Mouse (Mus musculus) intestine, embryonic 16.5 days (tissue): ENCODE results near the gene Gal. TPM values are rescaled to one million over a fixed set of nuclear protein-coding genes. Genes with fewer than 3 reads are reported as not detected.

ENCODE experiments used
- ATAC-seq: fragments of 200-750 bp; cut with Nextera tagmentation; 2 replicates; pipeline ENCODE4 v1.8.0; 2017; ENCODE audit warnings: moderate TSS enrichment, moderate library complexity
- H3K27ac ChIP-seq: fragments of 300-500 bp; sonication (generic); 2 replicates; pipeline ENCODE4 v1.5.1; 2014; ENCODE audit warnings: mild to moderate bottlenecking, low read length
- H3K27me3 ChIP-seq: fragments of 300-500 bp; sonication (generic); replicated peaks from 2 replicates; pipeline ENCODE4 v1.6.1; 2014; ENCODE audit warnings: low read length, control low read depth, mixed read lengths; ENCODE audit not compliant: control insufficient read depth, insufficient read depth
- H3K36me3 ChIP-seq: fragments of 300-500 bp; sonication (generic); 2 replicates; pipeline ENCODE4 v1.6.1; 2014; ENCODE audit warnings: low read length, control low read depth; ENCODE audit not compliant: control insufficient read depth, insufficient read depth
- H3K4me1 ChIP-seq: fragments of 300-500 bp; sonication (generic); 2 replicates; pipeline ENCODE4 v1.6.1; 2014; ENCODE audit warnings: low read length, control low read depth, mixed read lengths; ENCODE audit not compliant: control insufficient read depth, insufficient read depth
- H3K4me2 ChIP-seq: fragments of 300-500 bp; sonication (generic); 2 replicates; pipeline ENCODE4 v1.6.1; 2014; ENCODE audit warnings: low read depth, low read length, control low read depth
- H3K4me3 ChIP-seq: fragments of 300-500 bp; sonication (generic); 2 replicates; pipeline ENCODE4 v1.5.1; 2014; ENCODE audit warnings: mild to moderate bottlenecking, low read length
- H3K9ac ChIP-seq: fragments of 300-500 bp; sonication (generic); 2 replicates; pipeline ENCODE4 v1.6.1; 2014; ENCODE audit warnings: low read depth, low read length
- H3K9me3 ChIP-seq: fragments of 300-500 bp; sonication (generic); 2 replicates; pipeline ENCODE4 v1.6.1; 2016; ENCODE audit warnings: low read length, control low read depth; ENCODE audit not compliant: control insufficient read depth
- WGBS: fragments of 180-500 bp; shearing (Covaris S2); extraction: QIAGEN DNeasy Blood & Tissue Kit; methylation state at CpG from one replicate; pipeline ENCODE4 v1.1.7; 2014; 5-methylcytosine and 5-hydroxymethylcytosine counted together
- polyA plus RNA-seq: library from polyadenylated mRNA; unstranded; fragments of >200 nt; fragmentation: Nextera tagmentation; extraction: Ambion mirVana; gene quantifications from 2 replicates; pipeline ENCODE4 v1.2.1, GENCODE M21; 2015

The Gal gene
- polyA plus RNA-seq, 1 experiment from 2014 or later, result 16.7 TPM

DNA sequence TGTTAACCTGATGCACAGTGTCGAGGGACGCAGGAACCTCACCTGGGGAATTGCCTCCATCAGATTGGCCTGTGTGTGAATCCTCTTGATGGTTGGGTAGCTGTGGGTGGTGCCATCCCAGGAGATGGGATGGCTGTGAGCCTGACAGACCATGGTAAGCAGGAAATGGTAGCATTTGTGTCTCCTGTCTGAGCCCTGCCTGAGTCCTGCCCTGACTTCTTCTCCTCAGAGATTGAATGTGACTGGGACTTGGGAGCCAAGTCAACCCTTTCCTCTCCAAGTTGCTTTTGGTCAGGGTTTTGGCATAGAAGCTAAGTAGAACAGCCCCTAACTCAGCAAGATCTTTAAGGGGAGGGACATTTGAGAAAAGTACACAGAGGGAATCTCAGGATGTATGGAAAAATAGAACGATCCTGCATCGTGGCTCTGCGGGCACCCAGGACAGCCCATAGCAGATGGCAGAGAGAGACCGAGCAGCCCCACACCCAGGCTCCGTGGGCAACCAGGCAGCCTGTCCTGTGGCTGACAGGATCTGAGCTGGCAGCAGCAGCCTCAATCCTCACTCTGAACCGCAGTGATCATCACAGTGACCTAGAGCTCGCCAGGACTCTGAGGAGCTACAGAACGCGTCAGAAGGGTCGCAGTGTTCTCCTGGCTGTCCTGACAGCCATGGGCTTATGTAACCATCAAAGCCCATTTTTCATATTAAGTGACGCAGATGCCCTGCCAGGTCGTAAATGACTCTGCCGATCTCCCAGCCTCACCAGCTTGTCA lies 13.9 kb upstream of the Gal start:
- Histone ChIP-seq H3K9me3 (no peaks in the 10 kb centered on the region), H3K4me3 (no peak overlapping the region), H3K36me3 (no peaks in the 10 kb centered on the region), H3K9ac (no peak overlapping the region), H3K27me3 (no peaks in the 10 kb centered on the region), H3K4me1 (peaks cover 7% of the 10 kb centered on the region; the same call in 1 of the 2 replicates), H3K4me2 (no peak overlapping the region), H3K27ac (no peak overlapping the region)
- WGBS, result 76% methylated on average over 15 of the region's 15 CpGs
- ATAC-seq, result no peak

DNA sequence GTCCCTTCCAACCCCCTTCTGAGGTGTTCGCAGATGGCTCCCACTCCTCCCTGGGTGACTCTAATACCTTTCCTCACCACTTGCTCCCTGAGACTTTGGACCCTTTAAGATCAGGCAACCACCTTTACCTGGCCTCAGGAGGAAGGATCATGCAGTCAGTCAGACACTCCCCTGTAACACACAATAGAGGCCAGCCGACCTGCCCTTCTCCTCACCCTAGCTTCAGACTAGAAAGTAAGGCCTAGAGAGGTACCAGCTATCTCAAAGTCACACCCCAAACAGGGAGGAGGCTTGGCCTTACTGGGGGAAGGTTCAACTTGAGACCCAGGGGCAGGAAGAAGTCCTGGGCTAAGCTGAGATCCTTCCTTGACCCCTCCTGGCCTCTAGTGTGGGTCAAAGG lies 9.9 kb upstream of the Gal start:
- peak overlapping the region; percentile 35; the same call in 1 of the 2 replicates for H3K27ac ChIP-seq
- no peak overlapping the region for H3K4me3 ChIP-seq
- peaks cover 7% of the 10 kb centered on the region; the same call in 1 of the 2 replicates for H3K4me1 ChIP-seq
- no peaks in the 10 kb centered on the region for H3K9me3 ChIP-seq
- no peak overlapping the region for H3K4me2 ChIP-seq
- H3K36me3 ChIP-seq, result no peaks in the 10 kb centered on the region
- WGBS, result 55% methylated on average over 2 of the region's 2 CpGs
- H3K9ac ChIP-seq, result no peak overlapping the region
- no peaks in the 10 kb centered on the region for H3K27me3 ChIP-seq
- ATAC-seq, result peak; percentile 93

DNA sequence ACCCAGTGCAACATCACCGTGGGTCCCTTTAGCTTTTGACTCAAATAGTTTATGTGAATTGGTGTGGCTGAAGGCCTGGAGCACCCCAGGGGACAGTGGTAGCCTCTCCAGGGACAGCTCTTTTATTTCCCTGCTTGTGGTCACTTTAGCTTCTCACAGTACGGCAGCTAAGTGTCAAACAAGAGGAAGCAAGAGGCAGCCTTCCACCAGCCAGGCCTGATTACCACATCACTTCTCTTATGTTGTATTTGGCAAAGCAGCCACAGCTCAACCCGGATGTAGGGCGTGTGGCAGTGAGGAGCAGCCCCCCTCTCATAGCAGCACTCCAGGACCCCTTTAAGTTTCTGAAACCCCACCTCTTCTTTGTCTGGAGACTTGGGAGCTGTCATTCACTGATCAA lies 8.6 kb upstream of the Gal start:
- Histone ChIP-seq H3K9me3 (no peaks in the 10 kb centered on the region), H3K4me2 (no peak overlapping the region), H3K9ac (no peak overlapping the region), H3K27ac (no peak overlapping the region), H3K4me3 (no peak overlapping the region), H3K4me1 (peaks cover 7% of the 10 kb centered on the region; the same call in 1 of the 2 replicates), H3K27me3 (no peaks in the 10 kb centered on the region), H3K36me3 (no peaks in the 10 kb centered on the region)
- WGBS, result 59% methylated on average over 4 of the region's 4 CpGs
- no peak for ATAC-seq

DNA sequence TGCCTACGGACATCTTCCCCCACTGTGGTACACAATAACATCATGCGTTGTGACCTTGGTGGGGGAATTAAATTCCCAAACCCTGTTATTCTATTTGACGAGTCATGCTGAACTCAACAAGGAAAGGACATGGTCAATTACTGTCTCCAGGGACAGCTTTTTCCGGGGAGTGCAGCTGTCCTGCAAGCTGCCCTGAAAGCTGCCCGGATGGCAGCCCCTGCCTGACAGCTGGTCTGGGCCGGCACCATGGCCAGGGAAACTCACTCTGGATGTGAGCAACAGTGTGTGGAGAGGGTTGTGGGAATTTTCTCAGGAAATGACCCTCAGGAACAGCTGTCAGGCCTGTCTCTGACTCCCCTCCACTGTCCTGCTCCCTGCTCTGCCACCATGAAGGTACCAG lies 8.1 kb upstream of the Gal start:
- H3K36me3 ChIP-seq, result no peaks in the 10 kb centered on the region
- no peaks in the 10 kb centered on the region for H3K27me3 ChIP-seq
- ATAC-seq, result no peak
- 63% methylated on average over 6 of the region's 6 CpGs for WGBS
- no peak overlapping the region for H3K9ac ChIP-seq
- no peak overlapping the region for H3K4me3 ChIP-seq
- no peak overlapping the region for H3K27ac ChIP-seq
- H3K4me2 ChIP-seq, result no peak overlapping the region
- peaks cover 7% of the 10 kb centered on the region; the same call in 1 of the 2 replicates for H3K4me1 ChIP-seq
- no peaks in the 10 kb centered on the region for H3K9me3 ChIP-seq

DNA sequence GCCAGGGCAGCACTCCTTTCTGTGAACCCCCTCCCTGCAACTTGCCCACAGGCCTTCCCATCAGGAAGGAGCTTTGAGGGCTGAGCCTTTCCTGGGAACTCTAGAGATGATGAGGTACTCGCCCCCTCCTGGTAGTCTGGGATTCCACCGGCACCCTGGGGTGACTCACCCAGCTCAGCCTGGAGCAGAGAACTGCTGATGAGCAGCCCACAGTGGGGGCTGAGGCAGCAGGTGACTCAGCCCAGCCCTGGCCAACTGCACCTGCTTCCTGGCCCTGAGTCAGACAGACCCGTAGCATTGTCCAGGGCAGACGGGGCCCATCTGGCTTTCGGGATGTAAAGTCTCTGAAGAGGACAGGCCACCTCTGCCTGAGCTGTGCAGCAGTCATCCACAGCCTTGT lies 4.9 kb upstream of the Gal start:
- Histone ChIP-seq H3K9me3 (no peaks in the 10 kb centered on the region), H3K9ac (no peak overlapping the region), H3K27me3 (peaks cover 9% of the 10 kb centered on the region; the same call in 1 of the 2 replicates), H3K4me3 (no peak overlapping the region), H3K27ac (no peak overlapping the region), H3K4me2 (no peak overlapping the region), H3K36me3 (no peaks in the 10 kb centered on the region), H3K4me1 (peaks cover 11% of the 10 kb centered on the region)
- 38% methylated on average over 5 of the region's 5 CpGs for WGBS
- no peak for ATAC-seq

DNA sequence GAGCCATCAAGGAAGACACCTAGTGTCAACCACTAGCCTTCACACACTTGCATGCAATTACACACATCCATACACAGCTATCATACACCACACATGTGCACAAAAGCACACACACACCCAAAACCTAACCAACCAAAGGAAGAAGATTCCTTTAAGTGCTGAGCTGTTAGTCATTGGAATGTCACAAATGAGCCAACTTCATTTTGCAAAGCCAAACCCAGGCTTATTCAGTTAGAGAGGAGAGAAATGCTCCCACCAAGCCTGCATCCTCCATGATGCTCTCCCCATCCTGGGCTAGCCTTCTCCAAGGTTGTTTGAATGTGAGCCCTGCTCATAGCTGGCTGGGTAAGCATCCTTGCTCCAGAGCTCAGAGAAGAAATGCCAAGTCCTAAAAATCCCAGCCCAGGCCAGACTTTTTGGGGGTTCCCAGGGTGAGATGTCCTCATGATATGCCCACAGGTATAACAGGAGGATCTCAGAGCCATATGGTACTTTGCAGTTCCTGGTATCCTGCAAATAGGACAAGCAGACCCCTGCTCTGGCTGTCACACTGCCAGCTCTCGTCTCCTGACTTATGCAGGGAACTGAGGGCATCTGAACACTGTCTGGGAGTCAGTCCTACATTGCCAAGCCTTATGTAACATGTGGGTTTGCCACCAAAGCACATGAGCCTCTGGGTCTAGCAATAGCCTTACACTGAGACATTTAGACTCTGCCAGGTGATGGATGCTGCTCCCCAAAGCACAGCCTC lies 8.6 kb downstream of the Gal start:
- no peak for ATAC-seq
- no peak overlapping the region for H3K9ac ChIP-seq
- no peak overlapping the region for H3K4me2 ChIP-seq
- no peaks in the 10 kb centered on the region for H3K4me1 ChIP-seq
- no peak overlapping the region for H3K27ac ChIP-seq
- 0 out of 2 replicates have a peak, but pooled peaks cover 5% of the 10 kb centered on the region for H3K9me3 ChIP-seq
- no peaks in the 10 kb centered on the region for H3K36me3 ChIP-seq
- H3K4me3 ChIP-seq, result no peak overlapping the region
- H3K27me3 ChIP-seq, result no peaks in the 10 kb centered on the region
- 56% methylated on average over 1 of the region's 1 CpGs for WGBS

DNA sequence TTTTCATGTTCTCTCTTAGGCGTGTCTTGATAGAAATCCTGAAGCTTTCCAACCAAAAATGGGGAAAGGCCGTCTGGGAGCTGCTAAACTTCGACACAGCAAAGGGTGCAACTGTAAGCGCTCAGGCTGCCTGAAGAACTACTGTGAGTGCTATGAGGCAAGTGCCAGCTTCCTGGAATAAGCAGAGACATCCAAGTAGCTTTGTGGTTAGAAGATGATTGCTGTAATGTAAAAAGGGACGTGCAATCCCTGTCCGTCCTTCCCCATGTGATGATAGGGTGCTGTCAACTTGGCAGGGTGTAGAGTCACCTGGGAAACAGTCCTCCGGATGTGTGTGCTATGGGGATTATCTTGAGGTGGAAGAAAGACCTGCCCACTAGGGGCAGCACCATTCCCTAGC lies 10.3 kb downstream of the Gal start:
- Histone ChIP-seq H3K4me3 (no peak overlapping the region), H3K36me3 (no peaks in the 10 kb centered on the region), H3K4me1 (no peaks in the 10 kb centered on the region), H3K9ac (no peak overlapping the region), H3K9me3 (0 out of 2 replicates have a peak, but pooled peaks cover 5% of the 10 kb centered on the region), H3K27me3 (no peaks in the 10 kb centered on the region), H3K4me2 (no peak overlapping the region), H3K27ac (no peak overlapping the region)
- ATAC-seq, result no peak
- 81% methylated on average over 7 of the region's 7 CpGs for WGBS

DNA sequence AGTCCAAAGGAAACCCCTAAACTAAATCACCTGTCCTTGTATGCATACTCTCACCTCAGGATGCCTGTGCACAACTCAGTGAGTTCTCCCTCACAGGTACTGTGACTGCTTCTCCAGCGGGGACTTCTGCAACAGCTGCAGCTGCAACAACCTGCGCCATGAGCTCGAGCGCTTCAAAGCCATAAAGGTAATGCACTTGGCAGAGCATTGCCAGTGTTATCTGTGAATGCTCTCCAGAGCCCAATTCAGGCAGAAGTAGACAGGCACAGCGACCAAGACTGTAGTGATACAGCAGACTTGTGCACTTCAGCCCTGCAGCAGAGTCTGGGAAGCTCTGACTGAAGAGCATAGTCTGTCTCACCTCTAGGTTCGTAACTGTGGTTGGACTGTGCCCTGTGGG lies 12.0 kb downstream of the Gal start:
- H3K36me3 ChIP-seq, result no peaks in the 10 kb centered on the region
- H3K4me1 ChIP-seq, result no peaks in the 10 kb centered on the region
- no peaks in the 10 kb centered on the region for H3K27me3 ChIP-seq
- 0 out of 2 replicates have a peak, but pooled peaks cover 5% of the 10 kb centered on the region for H3K9me3 ChIP-seq
- no peak overlapping the region for H3K9ac ChIP-seq
- H3K4me3 ChIP-seq, result no peak overlapping the region
- 74% methylated on average over 6 of the region's 6 CpGs for WGBS
- no peak for ATAC-seq
- no peak overlapping the region for H3K4me2 ChIP-seq
- H3K27ac ChIP-seq, result no peak overlapping the region

DNA sequence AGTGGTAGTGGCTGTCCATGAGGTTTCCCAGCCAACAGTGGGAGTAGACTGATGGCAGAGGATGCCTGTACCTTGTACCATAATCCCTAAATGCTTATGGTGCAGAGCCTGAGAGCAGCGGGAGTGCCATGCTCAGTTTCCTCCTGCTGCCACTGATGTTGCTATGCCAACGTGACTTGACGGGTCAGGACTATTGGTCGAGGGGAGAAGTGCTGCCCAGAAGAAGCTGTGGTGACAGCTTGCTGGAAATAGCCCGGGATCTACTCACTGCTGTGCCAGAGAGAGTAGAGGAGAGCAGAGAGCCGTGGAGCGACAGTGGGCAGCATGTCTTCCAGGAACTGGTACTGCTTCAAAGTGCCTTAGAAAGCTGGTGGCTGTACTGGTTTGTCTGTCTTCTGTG lies 12.4 kb downstream of the Gal start:
- no peak for ATAC-seq
- 53% methylated on average over 7 of the region's 7 CpGs for WGBS

More for the DNA sequence above, 12.4 kb downstream of the Gal start:
- no peak overlapping the region for H3K4me2 ChIP-seq
- H3K27me3 ChIP-seq, result no peaks in the 10 kb centered on the region
- H3K27ac ChIP-seq, result no peak overlapping the region
- 0 out of 2 replicates have a peak, but pooled peaks cover 5% of the 10 kb centered on the region for H3K9me3 ChIP-seq
- H3K4me1 ChIP-seq, result no peaks in the 10 kb centered on the region
- no peaks in the 10 kb centered on the region for H3K36me3 ChIP-seq
- H3K4me3 ChIP-seq, result no peak overlapping the region
- no peak overlapping the region for H3K9ac ChIP-seq
